Mouse (Mus musculus): ENCODE results near the gene Psmg1. TPM values are rescaled to one million over a fixed set of nuclear protein-coding genes. Genes with fewer than 3 reads are reported as not detected.

Psmg1 gene
- total RNA-seq (2023), result 16.9 TPM

GRCm38 (mm10) chr16:95990462-95991121 lies at the start of gene Psmg1:
TSS of gene Psmg1 (minus strand) at chr16:95990960.

Other genes starting within 250 kb of the Psmg1 start
- 182 TPM for gene Brwd1, start 91.6 kb upstream of the Psmg1 start, total RNA-seq (2023)
- gene Hmgn1, start 136.8 kb upstream of the Psmg1 start, total RNA-seq (2023), result 128 TPM
- 8.4 TPM for gene Wrb, start 154.4 kb upstream of the Psmg1 start, total RNA-seq (2023)
- gene Lca5l, start 201.3 kb upstream of the Psmg1 start, total RNA-seq (2023), result not detected
- gene Sh3bgr, start 209.5 kb upstream of the Psmg1 start, total RNA-seq (2023), result 0.94 TPM
- 0.53 TPM for gene B3galt5, start 244.8 kb upstream of the Psmg1 start, total RNA-seq (2023)

Measured in CD4-positive naive resting alpha-beta T cell, adult 76 days (primary cell).